Mouse (Mus musculus): Measurements from ENCODE around the gene Mgat5b.
"Not testable (repeated sequence)": the region's sequence is repeated elsewhere in the genome, so short reads cannot be mapped to it uniquely, and the experiment has no call there.

Gene Mgat5b

DNA sequence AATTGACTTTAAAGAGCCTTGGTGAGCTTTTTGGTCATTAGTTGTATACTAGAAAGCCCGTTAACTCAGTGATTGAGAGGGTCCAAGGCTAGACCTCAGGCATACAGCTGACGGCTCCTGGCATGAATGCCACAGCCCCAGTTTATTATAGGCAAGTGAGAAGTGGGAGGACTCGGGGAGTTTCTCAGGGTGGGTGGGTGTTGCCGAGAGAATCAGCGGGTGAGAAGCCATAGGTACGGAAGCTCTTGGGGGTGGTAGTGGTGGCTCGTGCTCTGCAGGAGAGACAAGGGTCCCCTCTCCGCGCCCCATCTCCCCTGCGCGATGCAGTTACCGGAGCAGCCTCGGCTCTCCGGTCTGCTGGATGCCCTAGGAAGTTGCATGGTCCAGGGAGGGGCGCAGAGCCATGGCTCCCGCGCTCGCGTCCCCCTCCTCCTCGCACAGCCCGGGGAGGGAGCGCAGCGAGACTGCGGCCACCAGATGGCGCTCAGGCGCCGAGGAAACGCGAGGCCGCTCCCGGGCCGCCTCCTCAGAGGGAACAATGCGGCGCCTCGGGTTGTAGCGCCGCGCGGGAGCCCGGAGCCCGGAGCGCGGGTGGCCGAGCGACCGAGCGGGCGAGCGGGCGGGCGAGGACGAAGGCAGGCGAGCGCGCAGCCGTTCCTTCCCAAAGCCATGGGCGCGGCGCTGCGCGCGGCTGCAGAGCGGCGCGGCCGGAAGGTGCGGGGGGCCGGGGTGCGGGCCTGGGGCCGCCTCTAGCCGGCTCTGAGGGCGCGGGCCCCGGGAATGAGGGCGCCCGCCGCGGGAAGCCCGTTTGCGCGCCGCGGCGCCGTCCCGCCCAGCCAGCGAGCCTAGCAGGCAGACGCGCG is at the start of gene Mgat5b:
TSS of gene Mgat5b (plus strand) at position 541 of the 863 bp plus-strand sequence.
- DNase-seq, result peak; percentile 96

DNA sequence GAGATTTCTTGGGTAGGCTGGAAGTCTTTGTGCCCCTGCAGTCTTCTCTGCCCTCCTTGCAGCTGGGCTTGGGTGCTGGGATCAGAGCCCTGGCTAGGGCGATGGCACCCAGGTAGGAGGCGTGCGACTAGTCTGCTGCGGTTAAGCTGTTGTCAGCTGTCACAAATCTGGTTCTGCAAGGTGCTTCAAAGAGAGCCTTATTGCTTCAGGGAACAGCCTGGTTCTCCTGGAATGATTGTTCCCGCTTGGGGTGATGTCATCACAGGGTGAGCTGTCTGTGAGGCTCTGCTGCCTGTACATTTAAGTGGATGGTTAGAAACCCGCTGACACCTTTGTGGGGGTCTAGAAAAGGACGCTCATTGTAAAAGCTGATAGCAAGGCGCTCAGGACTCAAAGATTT is 49.4 kb upstream of the Mgat5b start:
- DNase-seq, result no peak

DNA sequence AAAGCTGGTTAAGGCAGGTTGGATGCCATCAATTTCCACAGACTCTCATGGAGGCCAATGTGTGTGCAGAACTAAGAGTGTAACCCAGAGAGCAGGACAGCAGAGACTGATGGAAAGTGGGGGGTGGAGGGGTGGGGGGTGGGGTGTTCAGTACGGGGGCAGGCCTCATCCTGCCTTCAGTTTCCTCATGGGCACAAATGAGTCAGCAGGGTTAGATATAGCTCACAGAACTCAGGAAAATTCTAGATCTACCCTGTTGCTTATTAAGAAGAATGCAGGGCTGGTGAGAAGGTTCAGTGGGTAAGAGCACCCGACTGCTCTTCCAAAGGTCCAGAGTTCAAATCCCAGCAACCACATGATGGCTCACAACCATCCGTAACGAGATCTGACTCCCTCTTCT is 49.0 kb upstream of the Mgat5b start:
- DNase-seq, result no peak

DNA sequence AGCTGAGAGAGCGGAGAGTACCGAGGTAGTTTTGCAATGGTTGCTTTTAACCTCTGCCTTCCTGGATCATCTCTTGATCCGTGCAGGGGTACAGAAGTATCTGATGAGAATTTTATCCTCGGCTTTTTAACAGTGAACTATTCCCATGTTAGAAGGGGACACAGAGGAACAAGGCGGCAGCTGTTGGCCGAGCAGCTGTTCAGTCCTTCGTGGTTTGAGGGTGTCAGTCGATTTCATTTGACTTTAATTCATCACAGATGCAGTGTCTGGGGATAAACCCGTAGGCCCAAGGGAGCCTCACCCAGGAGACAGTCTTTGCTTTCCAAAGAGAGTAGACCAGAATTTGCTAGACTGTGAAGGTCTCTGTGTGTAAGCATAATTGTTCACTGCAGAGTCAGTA is 47.1 kb upstream of the Mgat5b start:
- no peak for DNase-seq

DNA sequence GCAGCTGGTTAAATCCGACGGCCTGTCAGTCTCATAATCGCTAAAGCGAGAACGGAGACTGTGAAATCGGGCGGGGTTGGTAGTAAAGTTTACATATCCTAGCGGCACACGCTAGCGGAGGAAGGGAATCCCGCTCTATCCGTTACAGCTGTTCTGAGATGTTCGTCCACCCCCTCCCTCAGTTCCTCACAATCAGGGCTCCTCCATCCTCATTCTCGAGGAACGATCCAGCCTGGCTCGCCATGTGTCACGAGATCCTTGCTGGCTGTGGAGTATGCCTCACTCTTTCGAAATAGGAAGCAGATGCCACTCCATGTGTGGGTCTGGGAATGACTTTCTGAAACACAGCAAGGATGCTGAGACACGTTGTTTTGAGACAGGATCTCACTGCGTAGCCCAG is 44.7 kb upstream of the Mgat5b start:
- no peak for DNase-seq

DNA sequence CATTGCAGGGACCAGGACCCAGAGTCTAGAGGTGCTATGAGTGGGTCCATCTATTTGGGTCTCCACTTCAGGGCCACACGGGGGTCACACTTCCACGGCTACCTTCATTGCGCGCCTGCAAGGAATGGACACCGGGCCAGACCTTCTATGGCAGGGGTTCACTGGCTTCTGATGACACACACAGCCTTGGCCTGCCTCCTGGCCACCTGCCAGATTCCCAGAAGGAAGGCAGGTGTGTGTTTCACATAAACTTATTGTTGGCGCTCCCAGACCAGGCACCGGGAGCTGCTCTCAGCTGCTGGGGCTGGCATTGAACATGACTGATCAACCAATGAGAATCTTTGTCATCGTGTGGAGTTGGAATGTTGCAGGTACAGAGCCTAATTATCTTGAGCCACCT is 40.2 kb upstream of the Mgat5b start:
- no peak for DNase-seq

DNA sequence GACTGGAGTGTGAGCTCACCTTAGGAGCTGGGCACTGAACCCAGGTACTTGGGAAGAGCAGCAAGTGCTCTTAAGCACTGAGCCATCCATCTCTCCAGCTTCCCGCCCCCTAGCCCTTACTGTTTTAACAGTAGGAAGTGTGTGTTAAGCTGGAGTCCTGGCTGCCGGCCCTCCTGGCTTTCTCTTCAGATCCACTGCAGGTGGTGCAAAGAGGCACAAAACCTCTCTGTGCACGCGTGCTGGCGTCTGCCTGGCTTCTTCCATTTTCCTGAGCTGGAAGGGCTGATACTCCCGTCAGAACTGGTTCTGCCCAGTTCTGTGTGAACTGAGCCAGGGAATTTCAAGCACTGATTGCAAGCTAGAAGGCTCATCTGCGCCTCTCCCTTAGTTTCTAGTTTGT is 37.8 kb upstream of the Mgat5b start:
- DNase-seq, result no peak

DNA sequence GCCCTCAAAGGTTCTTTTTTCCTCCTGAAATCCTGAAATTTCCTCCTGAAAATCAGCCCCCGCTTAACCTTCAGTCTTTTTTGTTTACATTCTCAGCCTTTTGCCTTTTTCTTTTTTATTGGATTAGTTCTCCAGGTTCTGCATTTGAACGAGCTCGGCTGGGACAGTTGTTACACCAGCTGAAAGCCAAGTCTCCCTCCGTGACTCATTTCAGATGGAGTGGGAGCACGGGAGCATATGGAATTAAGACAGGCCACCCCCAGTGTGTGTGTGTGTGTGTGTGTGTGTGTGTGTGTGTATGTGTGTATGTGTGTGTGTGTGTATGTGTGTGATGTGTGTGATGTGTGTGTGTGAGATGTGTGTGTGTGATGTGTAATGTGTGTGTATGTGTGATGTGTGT is 37.2 kb upstream of the Mgat5b start:
- DNase-seq, result no peak

DNA sequence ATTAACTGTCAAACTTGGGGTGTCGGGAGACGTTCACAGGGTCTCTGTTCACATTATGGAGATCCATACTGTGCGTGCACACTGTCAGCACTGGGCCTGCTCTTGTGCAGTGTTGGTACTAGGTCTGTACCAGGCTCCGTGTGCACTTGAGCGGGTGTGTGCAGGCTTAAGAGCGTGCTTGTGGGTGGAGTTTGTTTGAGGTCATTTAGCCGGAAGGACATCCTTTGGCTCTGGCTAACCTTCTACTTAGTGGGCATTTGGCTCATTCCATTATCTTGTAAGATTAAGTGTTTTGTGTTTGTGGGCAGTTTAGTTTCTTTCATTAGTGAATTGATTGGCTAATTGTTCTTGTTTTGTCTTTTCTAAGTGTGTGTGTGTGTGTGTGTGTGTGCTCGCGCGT is 36.2 kb upstream of the Mgat5b start:
- DNase-seq, result no peak

DNA sequence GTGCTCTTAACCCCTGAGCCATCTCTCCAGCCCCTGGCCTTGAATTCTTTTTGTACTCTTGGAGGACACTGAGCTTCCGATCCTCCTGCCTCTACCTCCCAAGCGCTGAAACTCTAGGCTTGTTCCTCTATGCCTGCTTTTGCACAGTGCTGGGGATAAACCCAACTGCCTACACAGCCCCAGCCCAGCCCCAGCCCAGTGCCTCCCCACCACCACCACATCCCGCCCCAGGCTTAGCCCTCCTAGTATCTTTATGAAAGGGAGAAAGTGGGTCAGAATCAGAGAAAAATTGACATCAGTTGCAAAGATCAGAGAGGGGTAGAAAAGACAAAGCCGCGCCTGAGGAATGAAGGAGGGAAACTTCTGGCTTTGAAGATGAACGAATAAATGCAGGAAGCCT is 34.6 kb upstream of the Mgat5b start:
- DNase-seq, result peak; percentile 63

DNA sequence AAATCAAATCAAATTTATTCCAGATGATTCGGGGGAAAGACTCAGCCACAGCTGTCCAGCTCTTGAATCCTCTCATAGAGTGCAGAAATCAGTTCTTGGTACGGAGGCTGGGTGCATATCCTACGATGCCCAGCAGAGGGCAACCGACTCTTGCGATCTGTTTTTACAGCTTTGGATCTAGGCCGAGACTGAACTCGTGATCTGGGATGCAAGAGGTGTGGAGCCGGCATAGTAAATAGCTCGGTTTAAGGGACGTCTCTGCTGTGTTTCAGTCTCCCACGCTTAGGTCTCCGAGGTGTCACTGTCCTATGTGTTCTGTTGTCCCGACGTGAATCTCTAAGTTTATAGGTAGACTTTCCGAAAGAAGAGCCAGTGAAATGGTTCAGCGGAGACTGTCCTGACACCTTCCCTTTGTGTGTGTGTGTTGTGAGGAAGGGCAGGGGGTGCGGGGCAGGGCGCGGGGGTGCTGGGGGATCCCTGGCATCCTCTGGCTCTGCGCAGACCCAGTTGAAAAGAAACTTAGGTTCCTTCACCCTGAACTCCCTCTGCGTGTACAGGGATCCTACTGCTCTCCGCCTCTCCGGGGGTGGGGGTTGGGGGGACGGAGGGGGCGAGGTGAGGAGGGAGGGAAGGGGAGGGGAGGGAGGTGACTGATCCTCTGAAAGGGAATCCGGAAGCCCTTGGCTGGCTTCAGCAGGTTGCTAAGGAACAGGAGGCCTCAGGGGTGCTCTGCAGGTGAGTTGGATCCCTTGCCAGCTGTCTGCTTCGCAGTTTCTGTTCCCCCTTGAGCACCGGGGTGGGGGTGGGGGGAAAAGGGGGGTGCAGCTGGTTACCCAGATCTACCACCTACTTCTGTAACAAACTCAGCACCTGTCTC is 33.1 kb upstream of the Mgat5b start:
- peak; percentile 88 for DNase-seq

DNA sequence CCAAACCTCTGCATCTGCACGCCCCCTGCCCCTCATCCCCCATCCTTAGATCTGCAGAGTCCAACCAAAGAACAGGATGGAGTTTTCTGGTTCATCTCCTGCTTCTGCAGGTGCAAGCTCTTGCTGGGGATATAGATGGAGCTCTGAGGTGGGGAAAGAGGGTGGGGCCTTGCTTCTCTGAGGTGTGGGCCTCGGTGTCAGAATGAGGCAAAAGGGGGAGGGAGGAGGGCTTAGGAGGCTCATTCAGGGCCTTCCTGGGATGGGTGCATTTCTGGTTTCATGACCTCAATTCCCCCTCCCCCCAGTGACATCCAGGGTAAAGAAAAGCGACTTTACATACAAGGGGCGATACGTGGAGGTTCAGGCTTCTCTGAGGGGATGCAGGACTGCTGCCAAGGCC is 31.5 kb upstream of the Mgat5b start:
- peak; percentile 57 for DNase-seq

DNA sequence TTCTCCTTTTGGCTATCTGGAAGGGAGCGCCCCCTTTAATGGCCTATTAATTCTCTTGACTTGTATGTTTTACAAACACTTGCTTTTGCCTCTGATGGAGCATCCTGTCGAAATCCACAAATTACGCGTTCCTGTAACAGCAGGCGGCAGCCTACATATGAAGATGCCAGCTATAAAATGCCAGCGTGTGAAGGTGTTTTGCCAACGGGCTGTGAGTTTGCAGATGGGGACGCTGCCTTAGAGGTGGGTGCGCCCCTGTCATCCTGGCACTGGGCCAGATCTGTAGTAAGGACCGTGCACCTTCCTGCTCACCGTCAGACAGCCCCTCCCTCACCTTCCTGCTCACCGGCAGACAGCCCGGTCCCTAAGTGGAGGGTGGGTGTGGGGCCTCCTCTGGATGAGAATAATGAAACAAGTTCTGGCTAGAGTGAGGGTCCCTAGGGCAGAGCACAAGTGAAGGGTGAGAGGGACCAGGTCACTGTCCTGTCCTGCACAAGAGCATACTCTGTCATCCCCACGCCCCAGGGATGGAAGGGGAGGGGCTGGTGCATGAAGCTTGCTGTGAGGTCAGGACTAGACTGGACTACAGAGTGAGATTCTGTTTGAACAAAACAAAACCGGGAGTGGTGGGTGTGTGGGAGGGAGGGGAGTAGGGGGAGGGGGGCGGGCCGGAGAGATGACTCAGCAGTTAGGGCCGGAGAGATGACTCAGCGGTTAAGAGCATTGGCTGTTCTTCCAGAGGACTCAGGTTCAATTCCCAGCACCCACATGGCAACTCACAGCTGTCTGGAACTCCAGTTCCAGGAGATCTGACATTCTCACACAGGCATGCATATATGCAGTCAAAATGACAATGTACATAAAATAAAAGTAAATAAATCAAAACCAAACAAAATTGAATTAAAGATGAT is 24.9 kb upstream of the Mgat5b start:
- peak; percentile 28 for DNase-seq

DNA sequence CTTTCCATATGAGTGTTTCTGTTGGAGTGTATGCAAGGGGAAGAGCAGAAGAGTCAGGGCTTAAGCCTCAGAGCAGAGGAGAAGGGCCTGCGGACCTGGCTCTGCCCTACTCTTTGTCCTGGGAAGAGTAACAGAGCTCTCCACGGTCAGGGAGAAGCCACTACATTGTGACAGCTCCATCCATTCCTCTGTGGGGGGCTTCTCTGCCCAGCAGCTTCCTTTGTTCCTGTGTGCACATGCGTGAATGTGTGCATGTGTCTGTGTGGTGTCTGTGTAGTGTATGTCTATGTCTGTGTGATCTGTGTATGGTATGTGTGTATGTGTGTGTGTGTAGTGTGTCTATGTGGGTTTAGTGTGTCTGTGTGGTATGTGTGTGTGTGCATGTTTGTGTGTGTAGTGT is 23.3 kb upstream of the Mgat5b start:
- no peak for DNase-seq

DNA sequence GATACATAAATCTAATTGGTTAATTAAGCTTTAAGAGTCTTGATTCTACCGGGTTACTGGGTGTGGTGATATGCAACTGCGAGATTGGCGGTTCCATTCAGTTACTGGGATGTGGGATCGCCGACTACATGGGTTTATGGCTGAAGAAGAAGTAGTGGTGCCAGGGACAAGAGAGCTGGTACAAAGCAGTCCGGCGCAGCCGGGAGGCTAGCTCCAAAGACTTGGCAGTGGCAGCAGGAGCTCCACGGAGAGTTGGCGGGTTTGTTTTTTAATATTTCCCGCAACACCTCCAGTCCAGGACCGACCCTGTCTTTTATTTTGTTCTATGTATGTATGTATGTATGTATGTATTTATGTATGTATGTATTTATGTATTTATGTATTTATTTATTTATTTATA is 19.4 kb upstream of the Mgat5b start:
- DNase-seq, result no peak

DNA sequence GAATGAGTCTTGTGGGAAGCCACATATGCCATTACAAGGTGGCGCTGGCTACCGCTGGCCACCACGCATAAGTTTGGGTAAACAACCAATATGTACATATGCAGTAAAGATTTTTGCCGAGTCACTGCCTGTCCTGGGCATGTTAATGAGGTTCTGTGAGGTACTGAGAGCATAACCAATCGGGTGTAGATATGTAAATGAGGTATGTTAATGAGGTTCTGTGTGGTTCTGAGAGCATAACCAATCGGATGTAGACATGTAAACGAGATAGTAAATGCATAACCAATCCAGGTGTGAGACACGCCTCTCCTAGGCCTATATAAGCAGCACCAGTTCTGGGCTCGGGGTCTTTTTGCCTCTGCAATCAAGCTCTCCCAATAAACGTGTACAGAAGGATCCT is 16.1 kb upstream of the Mgat5b start:
- DNase-seq, result not testable (repeated sequence)

DNA sequence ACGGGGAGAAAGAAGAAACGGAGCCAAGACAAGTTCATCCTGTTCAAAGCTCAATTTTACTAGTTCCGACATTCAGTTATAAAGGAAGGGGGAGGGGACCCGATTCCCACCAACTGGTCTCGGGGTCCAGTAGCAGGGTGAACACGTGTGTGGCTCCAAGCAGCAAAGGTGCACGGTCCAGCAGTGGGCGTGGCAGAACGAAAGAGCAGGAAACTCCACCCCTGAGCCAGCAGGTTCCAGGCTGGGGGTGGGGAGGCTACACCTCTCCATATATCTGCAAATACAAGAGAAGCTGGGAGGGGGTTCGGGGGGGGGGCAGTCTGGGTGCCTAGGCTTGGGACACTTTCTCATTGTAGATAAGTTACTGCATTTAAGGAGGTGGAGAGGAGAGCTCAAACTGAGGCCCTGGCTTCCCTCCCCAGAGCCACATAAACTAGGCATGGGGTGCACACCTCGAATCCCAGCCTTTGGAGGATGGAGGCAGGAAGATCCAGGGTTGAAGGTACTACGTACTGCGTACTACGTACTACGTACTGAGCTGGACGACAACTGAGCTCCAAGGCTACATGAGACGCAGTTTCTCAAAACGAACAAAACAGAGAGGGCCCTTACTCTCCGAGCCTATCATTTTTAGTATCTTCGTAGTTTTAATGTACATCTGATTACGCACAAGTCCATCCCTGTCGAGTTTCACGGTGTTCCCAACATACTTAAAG is 12.8 kb upstream of the Mgat5b start:
- no peak for DNase-seq

DNA sequence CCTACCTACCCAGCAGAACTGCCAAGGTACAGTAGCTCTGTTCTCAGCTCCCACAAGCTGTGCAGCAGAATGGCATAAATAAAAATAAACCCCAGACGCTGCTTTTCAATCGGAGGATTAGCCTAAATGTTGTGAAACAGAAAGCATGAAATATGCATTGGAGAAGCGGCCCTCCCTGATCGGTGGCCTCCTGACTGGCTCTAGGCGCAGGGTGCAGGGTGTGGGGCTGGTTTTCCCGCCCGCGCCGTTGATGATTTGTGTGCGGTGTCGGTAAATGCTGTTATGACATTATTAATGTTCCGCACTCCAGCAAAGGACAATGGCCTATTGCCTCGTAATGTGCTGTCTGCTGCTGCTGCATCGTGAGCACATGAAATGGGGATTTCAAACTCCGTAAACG is 5.1 kb upstream of the Mgat5b start:
- no peak for DNase-seq

DNA sequence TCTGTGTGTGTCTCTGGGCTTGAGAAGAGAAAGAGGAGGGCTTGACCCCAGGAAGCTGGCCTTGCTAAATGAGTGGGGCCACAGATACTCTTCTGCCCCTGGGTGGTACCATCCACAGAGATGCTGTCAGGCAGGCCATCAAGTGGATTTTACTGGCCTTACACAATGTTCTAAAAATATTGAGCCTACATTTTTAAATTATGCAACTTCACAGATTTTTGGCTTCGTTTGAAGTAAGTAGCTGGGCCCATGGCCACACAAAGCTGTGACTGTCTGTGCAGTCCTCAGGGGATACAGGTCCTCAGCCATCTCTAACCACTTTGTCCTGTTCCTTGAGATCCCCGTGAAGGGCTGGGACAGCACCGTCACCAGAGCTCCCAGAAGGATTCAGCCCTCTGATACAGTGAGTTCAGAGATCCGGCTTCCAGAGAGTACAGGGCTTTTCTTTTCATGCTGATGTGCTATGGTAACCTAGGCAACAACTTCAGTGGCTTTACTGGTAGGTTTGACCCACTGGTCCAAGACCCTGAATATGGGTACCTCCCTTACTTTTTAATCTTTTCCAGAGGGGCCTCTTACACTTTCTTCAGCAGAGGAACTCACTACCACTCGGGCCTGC is 4.3 kb upstream of the Mgat5b start:
- DNase-seq, result no peak

DNA sequence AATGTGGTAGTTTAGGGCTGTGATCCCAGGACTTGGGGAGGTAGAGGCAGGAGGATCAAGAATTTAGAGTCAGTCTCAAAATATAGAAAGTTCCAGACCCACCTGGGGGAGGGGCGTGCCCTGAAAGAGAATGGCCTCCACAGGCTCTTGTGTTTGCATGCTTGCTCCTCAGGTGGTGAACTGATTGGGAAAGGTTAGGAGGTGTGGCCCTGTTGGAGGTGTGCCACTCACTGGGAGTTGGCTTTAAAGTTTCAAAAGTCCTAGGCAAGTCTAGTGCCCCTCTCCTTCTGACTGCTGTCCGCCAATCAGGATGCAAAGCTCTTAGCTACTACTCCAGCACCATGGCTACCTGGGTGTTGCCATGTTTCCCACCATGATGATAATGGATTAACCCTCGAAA is 3.4 kb upstream of the Mgat5b start:
- DNase-seq, result no peak

DNA sequence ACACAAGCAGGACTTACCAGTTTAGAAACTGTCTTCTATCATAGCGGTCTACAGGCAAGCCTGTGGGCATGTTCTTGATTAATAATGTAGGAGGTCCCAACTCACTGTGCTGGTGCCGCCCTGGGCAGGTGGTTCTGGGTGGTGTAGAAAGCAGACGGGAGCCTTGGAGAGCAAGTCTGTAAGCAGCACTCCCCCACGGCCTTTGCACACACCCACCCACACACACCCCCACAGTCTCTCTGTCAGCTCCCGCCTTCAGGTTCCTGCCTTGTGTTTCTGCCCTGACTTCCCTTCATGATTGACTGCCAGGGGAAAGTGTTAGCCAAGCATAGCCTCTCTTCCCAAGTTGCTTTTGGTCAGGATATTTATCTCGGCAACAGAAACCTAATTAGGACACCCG is 1.3 kb upstream of the Mgat5b start:
- DNase-seq, result no peak

Measured in thymus, postnatal 4 days (tissue).